Mouse (Mus musculus) C2C12 (cell line): ENCODE data around the gene Bcl2. TPM values are rescaled to one million over a fixed set of nuclear protein-coding genes. Genes with fewer than 3 reads are reported as not detected.

Experiments used
- H3K27me3 ChIP-seq: one replicate; pipeline ENCODE4 v1.6.1; 2011; ENCODE audit not compliant: control insufficient read depth, insufficient read depth, insufficient read length
- H3K36me3 ChIP-seq: one replicate; pipeline ENCODE4 v1.6.1; 2011; ENCODE audit not compliant: control insufficient read depth, insufficient read depth
- H3K4me3 ChIP-seq: one replicate; pipeline ENCODE4 v1.5.1; 2011; ENCODE audit warnings: mild to moderate bottlenecking, control low read depth; ENCODE audit not compliant: poor library complexity, insufficient read depth, severe bottlenecking
- H3K79me2 ChIP-seq: one replicate; pipeline ENCODE4 v1.6.1; 2011; ENCODE audit not compliant: control insufficient read depth, insufficient read depth
- H3K79me3 ChIP-seq: one replicate; pipeline ENCODE4 v1.6.1; 2011; ENCODE audit warnings: low read depth, control low read depth
- H3ac ChIP-seq: one replicate; pipeline ENCODE3; 2011; ENCODE audit warnings: low read depth; ENCODE audit not compliant: control insufficient read depth, insufficient read length
- CEBPB ChIP-seq: IDR thresholded peaks from one replicate; pipeline ENCODE4 v1.6.1; 2011; ENCODE audit warnings: low read depth, mild to moderate bottlenecking, control low read depth, moderate library complexity
- CTCF ChIP-seq: IDR thresholded peaks from one replicate; pipeline ENCODE4 v1.5.1; 2011; ENCODE audit not compliant: control insufficient read depth, insufficient read depth, insufficient read length
- FOSL1 ChIP-seq: IDR thresholded peaks from one replicate; pipeline ENCODE4 v1.8.0; 2011; ENCODE audit warnings: mild to moderate bottlenecking, low read length; ENCODE audit not compliant: poor library complexity, insufficient read depth, severe bottlenecking
- MAX ChIP-seq: IDR thresholded peaks from one replicate; pipeline ENCODE4 v1.6.1; 2011; ENCODE audit warnings: mild to moderate bottlenecking, control low read depth
- MYOD1 ChIP-seq: IDR thresholded peaks from one replicate; pipeline ENCODE4 v1.6.1; 2011; ENCODE audit warnings: low read depth; ENCODE audit not compliant: control insufficient read depth, insufficient read length
- MYOG ChIP-seq: IDR thresholded peaks from one replicate; pipeline ENCODE4 v1.6.1; 2011; ENCODE audit not compliant: control insufficient read depth, insufficient read length; ENCODE audit errors: extremely low read depth
- USF1 ChIP-seq: IDR thresholded peaks from one replicate; pipeline ENCODE4 v1.6.1; 2011; ENCODE audit warnings: low read depth, mild to moderate bottlenecking, control low read depth, moderate library complexity
- polyA plus RNA-seq: library from polyadenylated mRNA; unstranded; fragments of >200 nt; fragmentation: generic; extraction: Trizol; gene quantifications from one replicate; pipeline ENCODE4 v1.2.1, GENCODE M21; 2012; ENCODE audit warnings: missing spikeins

Gene Bcl2
- polyA plus RNA-seq, 1 experiment: 1.8 TPM

GRCm38 (mm10) chr1:106684546-106684945, 29.5 kb downstream of the Bcl2 start:
- Histone ChIP-seq H3K4me3 (no peak overlapping the region), H3ac (no peak overlapping the region), H3K79me2 (no peaks in the 10 kb centered on the region), H3K27me3 (no peaks in the 10 kb centered on the region), H3K36me3 (no peaks in the 10 kb centered on the region), H3K79me3 (no peaks in the 10 kb centered on the region)
- TF ChIP-seq MYOD1 (no peak), USF1 (no peak), CEBPB (no peak), CTCF (no peak), MAX (no peak), MYOG (no peak)

- no peak overlapping the region for H3K4me3 ChIP-seq
- H3K79me3 ChIP-seq: no peaks in the 10 kb centered on the region
- no peak overlapping the region for H3ac ChIP-seq
- no peaks in the 10 kb centered on the region for H3K27me3 ChIP-seq
- no peak for TF ChIP-seq MAX
- no peak for TF ChIP-seq CEBPB
- no peak for TF ChIP-seq FOSL1
- TF ChIP-seq MYOD1: no peak
- TF ChIP-seq CTCF: no peak
- no peak for TF ChIP-seq USF1
- TF ChIP-seq MYOG: no peak
- no peaks in the 10 kb centered on the region for H3K79me2 ChIP-seq
- no peaks in the 10 kb centered on the region for H3K36me3 ChIP-seq
Measured at GRCm38 (mm10) chr1:106682829-106683228, 31.2 kb downstream of the Bcl2 start.

- Histone ChIP-seq H3K79me3 (no peaks in the 10 kb centered on the region), H3K27me3 (no peaks in the 10 kb centered on the region), H3K36me3 (no peaks in the 10 kb centered on the region), H3ac (no peak overlapping the region), H3K79me2 (no peaks in the 10 kb centered on the region), H3K4me3 (no peak overlapping the region)
- TF ChIP-seq CEBPB (no peak), MAX (no peak), CTCF (no peak), USF1 (no peak), MYOD1 (no peak), MYOG (no peak), FOSL1 (no peak)
Measured at GRCm38 (mm10) chr1:106679800-106680515, 34.1 kb downstream of the Bcl2 start.

GRCm38 (mm10) chr1:106678060-106678478, 36.0 kb downstream of the Bcl2 start:
- Histone ChIP-seq H3K79me3 (no peaks in the 10 kb centered on the region), H3ac (no peak overlapping the region), H3K79me2 (no peaks in the 10 kb centered on the region), H3K27me3 (no peaks in the 10 kb centered on the region), H3K4me3 (no peak overlapping the region), H3K36me3 (no peaks in the 10 kb centered on the region)
- TF ChIP-seq MAX (no peak), CEBPB (no peak), MYOD1 (no peak), USF1 (no peak), FOSL1 (no peak), MYOG (no peak), CTCF (no peak)

- Histone ChIP-seq H3ac (no peak overlapping the region), H3K4me3 (no peak overlapping the region), H3K79me2 (no peaks in the 10 kb centered on the region), H3K36me3 (no peaks in the 10 kb centered on the region), H3K27me3 (no peaks in the 10 kb centered on the region), H3K79me3 (no peaks in the 10 kb centered on the region)
- TF ChIP-seq USF1: no peak
Measured at GRCm38 (mm10) chr1:106666140-106667088, 47.7 kb downstream of the Bcl2 start.

GRCm38 (mm10) chr1:106664978-106665377, 49.1 kb downstream of the Bcl2 start:
- Histone ChIP-seq H3ac (no peak overlapping the region), H3K4me3 (no peak overlapping the region), H3K79me3 (no peaks in the 10 kb centered on the region), H3K27me3 (no peaks in the 10 kb centered on the region), H3K36me3 (no peaks in the 10 kb centered on the region), H3K79me2 (no peaks in the 10 kb centered on the region)
- TF ChIP-seq CTCF: no peak
- no peak for TF ChIP-seq FOSL1
- TF ChIP-seq MAX: no peak
- no peak for TF ChIP-seq USF1
- TF ChIP-seq MYOD1: no peak
- TF ChIP-seq MYOG: no peak
- TF ChIP-seq CEBPB: no peak
